Mouse (Mus musculus) megakaryocyte, embryonic 14.5 days (primary cell): ENCODE measurements at regions not wholly inside any gene's neighbourhood (a gene's known extent, or its start where the extent isn't known, plus 50 kb on each side); places are given as distances from the start of the nearest gene placed in this dataset.

Source experiments
- FLI1 ChIP-seq: IDR thresholded peaks from 2 replicates; pipeline ENCODE4 v1.6.1; 2012; ENCODE audit warnings: low read length, inconsistent platforms, mixed read lengths
- GATA1 ChIP-seq: IDR thresholded peaks from 3 replicates; pipeline ENCODE4 v1.6.1; 2012; ENCODE audit warnings: mixed read lengths, low read length, inconsistent platforms, borderline replicate concordance

DNA sequence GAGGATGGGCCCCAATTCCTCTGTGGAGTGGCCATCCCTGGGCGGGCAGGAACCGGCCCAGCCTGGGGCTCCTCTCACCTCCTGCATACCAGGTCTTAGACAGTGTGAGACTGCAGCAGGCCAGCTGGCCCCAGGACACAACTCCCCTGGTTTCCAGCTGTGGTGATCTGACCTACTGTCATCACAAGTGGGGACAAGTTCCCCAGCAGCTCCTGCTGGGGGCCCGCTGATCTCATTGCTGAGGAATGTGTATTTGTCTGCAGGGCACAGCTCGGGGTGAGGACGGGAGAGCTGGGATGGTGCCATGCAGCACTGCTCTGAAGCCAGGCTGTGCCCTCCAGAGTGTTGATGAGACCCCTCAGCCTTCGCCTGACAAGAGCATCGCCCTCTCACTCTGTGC, 78.6 kb downstream of the Gm5294 start:
- TF ChIP-seq GATA1 (no peak), FLI1 (no peak)
